Mouse (Mus musculus) mesoderm, embryonic 11.5 days (tissue): ENCODE results near the gene Zfp59.
"Not testable (repeated sequence)": the region's sequence is repeated elsewhere in the genome, so short reads cannot be mapped to it uniquely, and the experiment has no call there.

Source experiments
- DNase-seq: peaks from one replicate; pipeline ENCODE4 v3.0.0-alpha.2; 2012; ENCODE audit warnings: low read depth, low spot score

Gene Zfp59

GRCm38 (mm10) chr7:27838323-27839249 lies at the start of gene Zfp59:
Zfp59 (plus strand) TSS chr7:27838607.
- peak; percentile 90 for DNase-seq

GRCm38 (mm10) chr7:27789306-27789705 lies 49.1 kb upstream of the Zfp59 start:
- no peak for DNase-seq

- DNase-seq, result not testable (repeated sequence)
These were observed 44.5 kb upstream of the Zfp59 start for GRCm38 (mm10) chr7:27793865-27794264.

- DNase-seq, result peak; percentile 20
These were observed 43.8 kb upstream of the Zfp59 start for GRCm38 (mm10) chr7:27794566-27794965.

GRCm38 (mm10) chr7:27797906-27798811 lies 40.2 kb upstream of the Zfp59 start:
- peak; percentile 79 for DNase-seq

- DNase-seq, result peak; percentile 4
These were observed 37.3 kb upstream of the Zfp59 start for GRCm38 (mm10) chr7:27801137-27801536.

GRCm38 (mm10) chr7:27802986-27803385 lies 35.4 kb upstream of the Zfp59 start:
- DNase-seq, result no peak

GRCm38 (mm10) chr7:27804297-27805030 lies 33.9 kb upstream of the Zfp59 start:
- peak; percentile 82 for DNase-seq

GRCm38 (mm10) chr7:27806896-27807295 lies 31.5 kb upstream of the Zfp59 start, which contains the start of gene Zfp626:
Zfp626 (plus strand) TSS chr7:27807196.
- not testable (repeated sequence) for DNase-seq

GRCm38 (mm10) chr7:27807305-27807704 lies 31.1 kb upstream of the Zfp59 start:
- DNase-seq, result not testable (repeated sequence)

GRCm38 (mm10) chr7:27818526-27819110 lies 19.8 kb upstream of the Zfp59 start:
- no peak for DNase-seq

- DNase-seq, result no peak
These were observed 15.8 kb upstream of the Zfp59 start for GRCm38 (mm10) chr7:27822611-27823010.

- no peak for DNase-seq
These were observed 4.3 kb upstream of the Zfp59 start for GRCm38 (mm10) chr7:27834131-27834530.

- no peak for DNase-seq
These were observed 511 bp upstream of the Zfp59 start for GRCm38 (mm10) chr7:27837896-27838295.

GRCm38 (mm10) chr7:27839596-27839995 lies 1.2 kb downstream of the Zfp59 start:
- no peak for DNase-seq

GRCm38 (mm10) chr7:27840104-27840503 lies 1.7 kb downstream of the Zfp59 start:
- DNase-seq, result no peak

GRCm38 (mm10) chr7:27857227-27857626 lies 18.8 kb downstream of the Zfp59 start, which contains the start of gene Zfp607a:
Zfp607a (plus strand) TSS chr7:27857527.
- no peak for DNase-seq

- no peak for DNase-seq
These were observed 21.2 kb downstream of the Zfp59 start for GRCm38 (mm10) chr7:27859301-27860251.

- peak; percentile 66 for DNase-seq
These were observed 22.2 kb downstream of the Zfp59 start for GRCm38 (mm10) chr7:27860396-27861235.
